Mouse (Mus musculus) kidney, embryonic 15.5 days (tissue): ENCODE measurements at regions not wholly inside any gene's neighbourhood (a gene's known extent, or its start where the extent isn't known, plus 50 kb on each side); places are given as distances from the start of the nearest gene placed in this dataset.

Experiments used
- ATAC-seq: fragments of 200-750 bp; cut with Nextera tagmentation; replicated peaks from 2 replicates; pipeline ENCODE4 v1.8.0; 2017; ENCODE audit warnings: moderate TSS enrichment; ENCODE audit not compliant: low FRiP score
- H3K27ac ChIP-seq: fragments of 300-500 bp; sonication (generic); 2 replicates; pipeline ENCODE4 v1.5.1; 2015; ENCODE audit warnings: mild to moderate bottlenecking, inconsistent platforms
- H3K27me3 ChIP-seq: fragments of 300-500 bp; sonication (generic); 2 replicates; pipeline ENCODE4 v1.6.1; 2015; ENCODE audit warnings: inconsistent platforms
- H3K36me3 ChIP-seq: fragments of 300-500 bp; sonication (generic); 2 replicates; pipeline ENCODE4 v1.6.1; 2015; ENCODE audit warnings: inconsistent platforms
- H3K4me1 ChIP-seq: fragments of 300-500 bp; sonication (generic); 2 replicates; pipeline ENCODE4 v1.6.1; 2015; ENCODE audit warnings: inconsistent platforms
- H3K4me2 ChIP-seq: fragments of 300-500 bp; sonication (generic); 2 replicates; pipeline ENCODE4 v1.6.1; 2015; ENCODE audit warnings: moderate library complexity, mild to moderate bottlenecking, inconsistent platforms
- H3K4me3 ChIP-seq: fragments of 300-500 bp; sonication (generic); replicated peaks from 2 replicates; pipeline ENCODE4 v1.5.1; 2015; ENCODE audit warnings: mild to moderate bottlenecking, inconsistent platforms
- H3K9ac ChIP-seq: fragments of 300-500 bp; sonication (generic); 2 replicates; pipeline ENCODE4 v1.6.1; 2015; ENCODE audit warnings: mild to moderate bottlenecking, inconsistent platforms
- H3K9me3 ChIP-seq: fragments of 300-500 bp; sonication (generic); replicated peaks from 2 replicates; pipeline ENCODE4 v1.6.1; 2016; ENCODE audit warnings: inconsistent platforms
- WGBS: fragments of 180-500 bp; shearing (Covaris S2); methylation state at CpG from one replicate; pipeline ENCODE4 v1.1.7; 2015; ENCODE audit warnings: mixed read lengths; 5-methylcytosine and 5-hydroxymethylcytosine counted together

DNA sequence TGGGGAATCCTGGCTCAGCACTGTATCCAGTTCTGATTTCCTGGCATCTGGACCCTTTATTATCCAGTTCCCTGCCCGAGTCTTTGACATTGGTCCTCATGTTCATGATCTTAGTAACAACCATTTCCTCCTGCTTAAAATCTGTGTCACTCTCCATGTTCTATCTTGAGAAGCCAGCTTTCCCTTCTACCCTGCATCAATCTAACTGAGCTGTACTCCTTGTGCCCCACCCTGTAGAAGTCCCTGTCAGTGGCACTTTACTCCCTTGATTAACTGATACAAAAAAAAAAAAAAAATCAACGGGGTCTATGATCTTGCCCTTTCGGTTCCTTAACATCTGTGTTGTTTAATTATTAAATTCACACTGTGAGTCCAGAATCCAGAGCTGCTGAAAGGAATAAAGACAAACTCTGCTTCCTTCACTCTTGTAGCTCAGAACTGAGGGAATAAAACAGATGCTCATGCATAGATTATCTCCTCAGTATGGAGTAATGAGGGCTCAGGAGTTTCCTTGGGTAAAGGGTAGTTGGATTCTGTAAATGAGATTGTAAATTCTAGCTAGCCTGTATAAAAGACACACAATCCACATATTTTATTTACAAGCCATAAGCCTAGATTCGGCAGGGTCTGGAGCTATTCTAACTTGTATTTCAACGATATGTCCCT lies 342.6 kb upstream of the Nr5a2 start:
- no peak for ATAC-seq

DNA sequence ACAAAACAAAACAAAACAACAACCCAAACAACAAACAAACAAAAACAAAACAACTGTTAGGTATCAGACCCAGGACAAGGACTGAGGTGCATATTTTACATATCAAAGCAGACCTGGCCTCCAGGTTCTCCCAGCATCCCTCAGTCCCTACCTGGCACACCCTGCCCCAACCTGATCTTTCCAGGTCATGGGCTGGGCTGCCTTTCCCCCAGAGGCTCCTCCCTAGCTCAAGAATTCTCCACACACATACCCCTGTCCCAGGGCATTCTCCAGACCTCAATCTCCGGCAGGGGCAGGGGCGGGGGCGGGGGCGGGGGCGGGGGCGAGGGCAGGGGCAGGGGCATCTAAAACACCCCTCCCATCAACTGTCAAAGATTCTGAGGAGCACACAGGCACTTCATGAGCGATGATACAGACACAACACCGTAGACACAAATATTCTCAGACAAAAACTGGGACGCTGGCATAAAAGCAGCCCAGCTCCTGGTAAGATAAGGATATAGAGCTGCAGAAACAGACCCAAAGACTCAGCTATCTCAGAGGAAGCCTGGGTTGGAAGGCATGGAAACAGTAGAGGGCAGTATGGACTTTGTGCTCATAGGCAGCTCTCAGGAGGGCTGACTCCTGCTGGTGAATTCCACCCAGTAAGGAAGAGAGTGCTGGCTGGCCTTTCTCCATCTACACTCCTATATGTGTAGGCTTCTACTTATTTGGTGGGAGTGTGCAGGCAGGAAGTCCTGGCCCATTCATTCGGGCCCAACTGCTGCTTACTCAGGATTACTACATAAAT lies 337.7 kb upstream of the Nr5a2 start:
- no peak overlapping the region for H3K4me2 ChIP-seq
- WGBS: 58% methylated on average over 10 of the region's 10 CpGs
- H3K4me1 ChIP-seq: no peaks in the 10 kb centered on the region
- ATAC-seq: peak; percentile 46; the same call in 1 of the 2 replicates
- H3K9ac ChIP-seq: no peak overlapping the region
- H3K27me3 ChIP-seq: no peaks in the 10 kb centered on the region
- no peak overlapping the region for H3K27ac ChIP-seq
- H3K4me3 ChIP-seq: no peak overlapping the region
- H3K36me3 ChIP-seq: no peaks in the 10 kb centered on the region
- no peaks in the 10 kb centered on the region for H3K9me3 ChIP-seq

More for the DNA sequence above, 342.6 kb upstream of the Nr5a2 start:
- Histone ChIP-seq H3K9ac (no peak overlapping the region), H3K27ac (no peak overlapping the region), H3K9me3 (no peaks in the 10 kb centered on the region), H3K27me3 (no peaks in the 10 kb centered on the region), H3K4me3 (no peak overlapping the region), H3K36me3 (no peaks in the 10 kb centered on the region), H3K4me2 (no peak overlapping the region), H3K4me1 (no peaks in the 10 kb centered on the region)
- WGBS: 79% methylated on average over 5 of the region's 5 CpGs

DNA sequence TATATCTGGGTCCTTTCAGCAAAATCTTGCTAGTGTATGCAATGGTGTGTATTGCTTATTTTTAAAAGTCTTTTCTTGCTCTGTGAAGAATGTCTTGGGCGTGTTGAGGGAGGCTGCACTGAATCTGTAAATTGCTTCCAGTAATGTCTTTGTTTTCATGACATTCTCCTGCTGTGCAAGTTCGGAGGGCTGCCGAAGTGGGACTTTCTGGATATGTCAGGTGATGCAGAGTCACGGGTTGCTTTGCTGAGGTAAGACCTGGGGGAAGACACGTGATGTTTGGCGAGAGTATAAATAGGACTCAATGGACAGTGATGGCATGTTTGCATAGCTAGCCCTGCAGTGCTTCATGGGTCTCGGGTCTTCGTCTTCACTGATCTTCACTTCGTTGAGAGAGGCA lies 329.2 kb upstream of the Nr5a2 start:
- no peak for ATAC-seq

DNA sequence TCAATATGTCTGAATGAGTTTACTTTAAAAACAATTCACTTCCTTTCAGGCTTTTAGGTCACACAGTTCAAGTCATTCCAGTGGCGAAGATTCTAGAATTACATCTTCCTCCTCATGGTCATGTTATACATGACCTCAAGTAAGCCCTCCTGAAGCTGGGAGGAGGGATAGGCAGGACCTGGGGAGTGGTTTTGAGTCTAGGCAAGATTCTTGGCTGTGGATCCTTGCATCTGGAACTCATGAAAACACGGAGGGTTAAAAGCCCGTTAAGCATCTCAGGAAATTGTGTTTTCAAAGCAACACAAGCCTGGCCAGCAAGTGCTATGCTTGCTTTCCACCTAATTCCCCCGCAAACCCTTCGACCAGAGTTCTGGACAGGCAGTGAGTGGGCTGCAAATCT lies 323.0 kb upstream of the Nr5a2 start:
- no peaks in the 10 kb centered on the region for H3K4me1 ChIP-seq
- no peak overlapping the region for H3K27ac ChIP-seq
- H3K4me3 ChIP-seq: no peak overlapping the region
- H3K27me3 ChIP-seq: no peaks in the 10 kb centered on the region
- no peaks in the 10 kb centered on the region for H3K9me3 ChIP-seq
- no peak overlapping the region for H3K9ac ChIP-seq
- no peak overlapping the region for H3K4me2 ChIP-seq
- peak; percentile 54; the same call in 1 of the 2 replicates for ATAC-seq
- 18% methylated on average over 5 of the region's 5 CpGs for WGBS
- no peaks in the 10 kb centered on the region for H3K36me3 ChIP-seq

More for the DNA sequence above, 329.2 kb upstream of the Nr5a2 start:
- H3K9ac ChIP-seq: no peak overlapping the region
- H3K36me3 ChIP-seq: no peaks in the 10 kb centered on the region
- H3K27me3 ChIP-seq: no peaks in the 10 kb centered on the region
- no peaks in the 10 kb centered on the region for H3K4me1 ChIP-seq
- no peaks in the 10 kb centered on the region for H3K9me3 ChIP-seq
- H3K27ac ChIP-seq: no peak overlapping the region
- H3K4me3 ChIP-seq: no peak overlapping the region
- 91% methylated on average over 9 of the region's 9 CpGs for WGBS
- no peak overlapping the region for H3K4me2 ChIP-seq

DNA sequence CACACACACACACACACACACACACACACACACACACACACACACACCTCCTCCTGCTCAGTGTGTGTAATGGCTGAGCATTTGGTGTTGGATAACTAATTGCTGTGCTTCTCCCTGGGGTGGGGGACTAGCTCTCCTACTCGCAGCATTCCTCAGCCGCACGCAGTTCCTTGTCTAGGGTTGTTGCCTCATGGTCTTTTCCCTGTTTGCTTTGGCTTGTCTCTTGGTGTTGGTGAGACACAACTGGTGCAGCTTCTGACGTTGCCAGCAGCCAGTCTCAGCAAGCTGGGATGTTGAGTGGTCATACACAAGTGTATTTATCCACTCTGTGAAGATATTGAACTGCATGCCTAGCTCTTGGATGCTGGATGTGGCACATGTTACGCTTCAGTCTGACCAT lies 322.2 kb upstream of the Nr5a2 start:
- Histone ChIP-seq H3K27ac (no peak overlapping the region), H3K4me3 (no peak overlapping the region), H3K36me3 (no peaks in the 10 kb centered on the region), H3K27me3 (no peaks in the 10 kb centered on the region), H3K9ac (no peak overlapping the region), H3K4me1 (no peaks in the 10 kb centered on the region), H3K9me3 (no peaks in the 10 kb centered on the region), H3K4me2 (no peak overlapping the region)
- WGBS: 59% methylated on average over 5 of the region's 5 CpGs
- no peak for ATAC-seq

DNA sequence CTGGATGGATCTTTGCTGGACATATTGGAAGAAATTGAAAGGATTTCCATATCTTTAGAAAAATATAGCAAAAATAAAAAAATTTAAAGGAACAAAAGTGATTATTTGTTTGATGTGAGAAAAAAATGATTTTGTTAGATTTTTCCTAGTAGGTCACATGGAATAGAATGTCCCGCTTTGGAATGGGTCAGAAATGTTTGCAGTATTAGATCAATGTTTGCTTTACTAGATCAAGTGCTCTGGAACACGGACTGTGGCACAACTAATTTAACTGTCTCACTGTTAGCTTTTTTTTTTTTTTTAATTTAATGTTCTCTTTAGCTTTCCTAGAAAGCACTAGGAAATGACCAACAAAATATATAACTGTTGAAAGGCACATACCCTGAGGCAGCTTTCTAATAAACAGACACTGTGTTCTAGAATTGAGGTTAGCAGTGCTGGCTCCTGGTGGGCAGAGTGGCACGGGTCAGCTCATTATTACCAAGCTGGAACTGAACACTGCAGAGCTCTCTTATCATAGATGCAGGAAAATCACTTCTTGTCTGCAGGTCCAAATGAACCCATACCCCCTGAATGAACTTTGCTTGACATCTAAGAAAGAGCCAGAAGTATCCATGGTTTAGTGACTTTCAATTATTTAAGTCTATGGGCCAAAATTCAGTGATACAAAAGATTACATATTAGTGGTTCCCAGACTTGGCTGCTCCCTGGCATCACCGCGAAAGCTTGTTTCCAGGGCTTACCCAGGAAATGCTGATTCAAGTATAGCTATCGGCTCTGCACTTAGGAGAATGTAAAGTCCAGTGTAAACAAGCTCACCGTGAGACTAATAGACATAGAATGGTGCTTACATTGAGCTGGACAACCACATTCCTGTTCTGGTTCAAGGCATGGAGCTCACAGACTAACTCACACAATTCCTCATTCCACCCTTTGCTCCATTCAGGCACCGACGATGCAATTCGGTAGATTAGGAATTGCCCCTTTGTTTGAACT lies 320.4 kb upstream of the Nr5a2 start:
- peak; percentile 56 for ATAC-seq
- Histone ChIP-seq H3K4me1 (no peaks in the 10 kb centered on the region), H3K9me3 (no peaks in the 10 kb centered on the region), H3K27me3 (no peaks in the 10 kb centered on the region), H3K4me2 (no peak overlapping the region), H3K9ac (no peak overlapping the region), H3K4me3 (no peak overlapping the region), H3K36me3 (no peaks in the 10 kb centered on the region), H3K27ac (peak overlapping the region; percentile 42; the same call in 1 of the 2 replicates)
- WGBS: 69% methylated on average over 10 of the region's 10 CpGs

DNA sequence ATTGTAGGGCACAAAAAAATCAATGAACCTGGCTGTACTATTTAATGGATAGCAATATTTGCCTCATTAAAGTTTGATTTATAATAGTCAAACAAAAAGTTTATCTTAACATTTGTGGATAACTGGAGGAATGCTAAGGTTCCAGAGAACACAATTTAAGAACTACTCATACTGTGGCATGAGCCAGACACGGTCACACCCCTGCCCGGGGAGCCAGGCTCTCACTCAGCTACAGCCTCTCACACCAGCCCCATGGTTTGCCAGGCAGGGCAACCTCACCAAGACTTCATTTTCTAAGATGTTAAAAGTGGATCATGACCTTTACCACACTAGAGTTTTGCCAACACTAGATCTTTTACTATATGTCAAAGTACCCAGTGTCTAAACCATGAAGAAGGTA lies 319.7 kb upstream of the Nr5a2 start:
- Histone ChIP-seq H3K4me3 (no peak overlapping the region), H3K27me3 (no peaks in the 10 kb centered on the region), H3K36me3 (no peaks in the 10 kb centered on the region), H3K4me2 (no peak overlapping the region), H3K9ac (no peak overlapping the region), H3K4me1 (no peaks in the 10 kb centered on the region), H3K9me3 (no peaks in the 10 kb centered on the region), H3K27ac (0 out of 2 replicates have a peak overlapping the region, but pooled peaks have one; percentile 22)
- WGBS: 89% methylated on average over 2 of the region's 2 CpGs
- ATAC-seq: no peak

DNA sequence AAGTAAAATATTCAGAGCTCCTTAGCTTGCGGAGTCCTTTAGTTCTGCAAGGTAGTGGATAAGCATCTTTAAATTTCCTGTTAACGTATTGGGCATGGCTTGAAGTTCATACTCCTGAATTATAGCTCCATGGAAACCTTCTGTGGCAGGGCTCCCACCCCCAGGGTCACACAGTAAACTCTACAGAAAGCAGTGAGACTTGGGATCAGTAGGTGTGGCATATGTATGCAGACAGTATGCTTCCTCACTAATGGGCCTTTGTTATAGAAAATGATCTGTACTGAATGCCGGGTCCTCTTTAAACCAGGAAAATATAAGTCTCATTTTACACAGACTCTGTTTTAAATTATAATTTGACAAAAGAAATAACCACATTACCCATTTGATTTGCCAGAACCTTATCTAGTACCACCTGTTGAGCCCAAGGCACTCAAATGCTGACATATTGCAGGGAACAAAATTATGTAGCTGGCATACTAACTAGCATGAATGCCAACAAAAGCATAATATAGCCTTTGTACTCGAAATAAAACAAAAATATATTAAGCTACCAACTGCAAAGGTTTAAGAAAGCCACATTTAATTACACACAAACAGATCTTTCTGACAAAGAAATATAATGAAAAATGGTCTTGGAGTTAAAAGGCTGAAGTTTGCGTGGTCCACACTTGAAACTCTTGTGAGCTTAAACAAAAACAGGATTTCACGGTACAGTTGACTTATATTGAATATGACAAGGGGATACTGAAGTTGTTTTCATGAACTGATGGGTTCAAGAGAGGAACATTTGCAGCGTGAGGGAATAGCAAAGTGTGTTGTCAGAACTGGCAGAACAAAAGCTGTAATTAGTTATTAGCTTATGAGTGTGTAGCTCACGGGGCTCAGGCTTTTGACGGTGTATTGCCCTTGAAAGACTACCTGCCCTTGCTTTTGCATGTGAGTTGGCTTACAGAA lies 310.7 kb upstream of the Nr5a2 start:
- H3K36me3 ChIP-seq: no peaks in the 10 kb centered on the region
- H3K4me1 ChIP-seq: no peaks in the 10 kb centered on the region
- no peak overlapping the region for H3K9ac ChIP-seq
- 71% methylated on average over 9 of the region's 9 CpGs for WGBS
- ATAC-seq: no peak
- H3K4me2 ChIP-seq: no peak overlapping the region
- H3K27me3 ChIP-seq: no peaks in the 10 kb centered on the region
- no peaks in the 10 kb centered on the region for H3K9me3 ChIP-seq
- H3K4me3 ChIP-seq: no peak overlapping the region
- no peak overlapping the region for H3K27ac ChIP-seq

DNA sequence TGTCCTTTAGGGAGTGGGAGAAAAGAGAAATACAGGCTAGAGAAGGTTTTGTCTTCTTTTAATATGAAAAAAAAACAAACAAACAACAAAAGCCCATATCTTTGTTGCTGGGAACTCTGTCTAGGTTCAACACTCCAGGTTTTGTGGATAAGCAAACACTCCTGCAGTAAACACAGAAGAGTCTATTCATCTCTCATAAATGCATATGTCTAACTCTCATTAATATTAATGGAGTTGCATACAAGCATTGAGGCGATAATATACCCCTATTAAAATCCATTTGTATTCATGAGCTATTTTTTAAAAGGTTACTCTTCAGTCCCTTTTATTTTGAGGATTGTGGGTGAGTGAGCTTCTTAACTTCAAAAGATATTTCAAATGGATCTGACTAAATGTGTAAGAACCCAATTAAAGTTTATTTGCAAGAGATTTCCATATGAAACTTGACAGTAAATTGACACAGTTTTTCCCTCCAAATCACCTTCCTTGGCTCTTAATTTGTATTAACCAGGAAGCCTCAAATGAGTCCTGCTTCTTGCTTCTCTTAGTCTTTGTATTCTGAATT lies 302.6 kb upstream of the Nr5a2 start:
- 0 out of 2 replicates have a peak, but pooled peaks cover 4% of the 10 kb centered on the region for H3K27me3 ChIP-seq
- 82% methylated on average over 1 of the region's 1 CpGs for WGBS
- H3K36me3 ChIP-seq: no peaks in the 10 kb centered on the region
- H3K9ac ChIP-seq: no peak overlapping the region
- ATAC-seq: no peak
- no peak overlapping the region for H3K4me2 ChIP-seq
- H3K4me3 ChIP-seq: no peak overlapping the region
- no peak overlapping the region for H3K27ac ChIP-seq
- no peaks in the 10 kb centered on the region for H3K4me1 ChIP-seq
- no peaks in the 10 kb centered on the region for H3K9me3 ChIP-seq

DNA sequence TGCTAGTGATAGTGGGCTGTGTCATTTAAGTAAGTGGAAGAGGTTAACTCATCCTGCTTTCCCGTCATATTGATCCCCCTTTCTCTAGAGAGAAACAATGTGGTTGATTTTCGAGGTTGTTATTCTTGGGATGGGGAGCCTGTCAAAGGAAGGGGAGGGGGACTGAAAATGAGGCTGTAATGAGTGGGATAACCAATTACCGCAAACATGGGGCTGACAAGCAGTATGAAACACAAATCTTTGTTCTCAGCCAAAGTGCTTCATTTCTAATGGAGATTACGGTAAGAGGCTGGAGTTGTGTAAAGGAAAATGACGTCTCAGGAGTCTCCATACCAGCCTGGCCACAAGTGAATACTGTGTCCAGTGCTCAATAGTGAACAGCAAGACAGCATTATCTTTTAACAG lies 301.9 kb upstream of the Nr5a2 start:
- no peak overlapping the region for H3K9ac ChIP-seq
- WGBS: 66% methylated on average over 5 of the region's 5 CpGs

DNA sequence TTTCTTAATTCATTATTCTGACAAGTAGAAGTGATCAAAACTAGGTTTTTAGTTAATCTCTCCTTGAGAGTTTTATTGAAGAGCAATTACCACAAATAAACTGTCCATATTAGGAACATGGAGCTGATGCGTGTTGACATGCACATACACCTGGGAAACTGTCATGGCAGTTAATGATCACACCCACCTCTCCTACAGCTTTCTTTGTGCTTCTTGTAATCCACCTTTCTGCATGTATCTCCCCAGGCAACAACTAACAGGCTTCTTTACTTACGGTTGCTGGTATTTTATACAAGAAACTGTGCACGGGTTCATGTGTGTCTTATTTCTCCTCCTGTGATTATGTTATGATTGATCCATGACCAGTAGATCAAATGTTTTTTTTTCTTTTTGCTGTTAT lies 296.0 kb upstream of the Nr5a2 start:
- H3K9ac ChIP-seq: no peak overlapping the region
- no peaks in the 10 kb centered on the region for H3K36me3 ChIP-seq
- ATAC-seq: no peak
- no peaks in the 10 kb centered on the region for H3K27me3 ChIP-seq
- no peak overlapping the region for H3K27ac ChIP-seq
- H3K4me3 ChIP-seq: no peak overlapping the region
- 85% methylated on average over 3 of the region's 3 CpGs for WGBS
- H3K4me1 ChIP-seq: 0 out of 2 replicates have a peak, but pooled peaks cover 2% of the 10 kb centered on the region
- H3K4me2 ChIP-seq: no peak overlapping the region
- H3K9me3 ChIP-seq: no peaks in the 10 kb centered on the region

More for the DNA sequence above, 301.9 kb upstream of the Nr5a2 start:
- Histone ChIP-seq H3K36me3 (no peaks in the 10 kb centered on the region), H3K4me1 (no peaks in the 10 kb centered on the region), H3K4me2 (no peak overlapping the region), H3K27me3 (0 out of 2 replicates have a peak, but pooled peaks cover 4% of the 10 kb centered on the region), H3K9me3 (no peaks in the 10 kb centered on the region), H3K4me3 (no peak overlapping the region), H3K27ac (no peak overlapping the region)
- ATAC-seq: no peak
